Mouse (Mus musculus) thymus, postnatal 4 days (tissue): ENCODE results near the gene Nid2.
A peak's percentile ranks its signal among the peaks of the same experiment; 100 is the strongest.

Experiments
- DNase-seq: peaks from one replicate; pipeline ENCODE4 v3.0.0; 2021

Nid2 gene

GRCm38 (mm10) chr14:19746232-19746631 lies 4.8 kb upstream of the Nid2 start:
- DNase-seq, result no peak

GRCm38 (mm10) chr14:19746731-19747130 lies 4.3 kb upstream of the Nid2 start:
- DNase-seq, result no peak

GRCm38 (mm10) chr14:19749743-19750142 lies 1.3 kb upstream of the Nid2 start:
- no peak for DNase-seq

GRCm38 (mm10) chr14:19750411-19751024 lies 547 bp upstream of the Nid2 start:
- peak; percentile 27 for DNase-seq

- DNase-seq, result no peak
Observed at GRCm38 (mm10) chr14:19752276-19752675, 1.2 kb downstream of the Nid2 start.

- DNase-seq, result no peak
Observed at GRCm38 (mm10) chr14:19759277-19760193, 8.5 kb downstream of the Nid2 start.

- no peak for DNase-seq
Observed at GRCm38 (mm10) chr14:19760721-19761120, 9.7 kb downstream of the Nid2 start.

- DNase-seq, result no peak
Observed at GRCm38 (mm10) chr14:19762014-19762413, 10.9 kb downstream of the Nid2 start.

- no peak for DNase-seq
Observed at GRCm38 (mm10) chr14:19763527-19763926, 12.5 kb downstream of the Nid2 start.

- no peak for DNase-seq
Observed at GRCm38 (mm10) chr14:19764331-19764730, 13.3 kb downstream of the Nid2 start.

- DNase-seq, result no peak
Observed at GRCm38 (mm10) chr14:19765539-19766379, 14.7 kb downstream of the Nid2 start.

- DNase-seq, result no peak
Observed at GRCm38 (mm10) chr14:19766380-19766649, 15.2 kb downstream of the Nid2 start.

GRCm38 (mm10) chr14:19768648-19769047 lies 17.6 kb downstream of the Nid2 start:
- DNase-seq, result no peak

GRCm38 (mm10) chr14:19769441-19770200 lies 18.6 kb downstream of the Nid2 start:
- DNase-seq, result no peak

- DNase-seq, result peak; percentile 32
Observed at GRCm38 (mm10) chr14:19771173-19771572, 20.1 kb downstream of the Nid2 start.

- DNase-seq, result no peak
Observed at GRCm38 (mm10) chr14:19774036-19774628, 23.1 kb downstream of the Nid2 start.

- DNase-seq, result no peak
Observed at GRCm38 (mm10) chr14:19775491-19775890, 24.4 kb downstream of the Nid2 start.

- no peak for DNase-seq
Observed at GRCm38 (mm10) chr14:19776179-19776578, 25.1 kb downstream of the Nid2 start.

- peak; percentile 67 for DNase-seq
Observed at GRCm38 (mm10) chr14:19776890-19777289, 25.8 kb downstream of the Nid2 start.

- no peak for DNase-seq
Observed at GRCm38 (mm10) chr14:19777365-19777764, 26.3 kb downstream of the Nid2 start.

- DNase-seq, result no peak
Observed at GRCm38 (mm10) chr14:19777945-19778344, 26.9 kb downstream of the Nid2 start.
